Mouse (Mus musculus) CH12.LX (cell line): Measurements from ENCODE around the gene Tmco3.
A peak's percentile ranks its signal among the peaks of the same experiment; 100 is the strongest.

Experiments used
- CHD1 ChIP-seq: IDR thresholded peaks from 2 replicates; pipeline ENCODE4 v1.6.1; 2012; ENCODE audit warnings: low read depth, low read length, improper control_type of control experiment, inconsistent platforms
- CTCF ChIP-seq, 2 experiments: IDR thresholded peaks in 1 of 2; conservative IDR thresholded peaks in 1 of 2; 2 replicates each; pipeline ENCODE4 v1.5.1; 2011 to 2012; ENCODE audit warnings: low read depth in 2 of 2, low read length in 2 of 2, improper control_type of control experiment in 1 of 2, inconsistent platforms in 1 of 2, mild to moderate bottlenecking in 1 of 2, moderate library complexity in 1 of 2
- MAFK ChIP-seq: IDR thresholded peaks from 2 replicates; pipeline ENCODE4 v1.6.1; 2011; ENCODE audit warnings: low read length, improper control_type of control experiment; ENCODE audit not compliant: insufficient replicate concordance
- PAX5 ChIP-seq: IDR thresholded peaks from 2 replicates; pipeline ENCODE4 v1.6.1; 2012; ENCODE audit warnings: low read length, inconsistent platforms, mixed read lengths
- POLR2AphosphoS2 ChIP-seq: IDR thresholded peaks from 2 replicates; pipeline ENCODE4 v1.6.1; 2011; ENCODE audit warnings: low read depth, low read length, improper control_type of control experiment
- USF1 ChIP-seq: IDR thresholded peaks from 2 replicates; pipeline ENCODE4 v1.6.1; 2014; ENCODE audit warnings: low read depth, mild to moderate bottlenecking, inconsistent platforms, low read length, improper control_type of control experiment
- ZMIZ1 ChIP-seq: IDR thresholded peaks from 2 replicates; pipeline ENCODE4 v1.6.1; 2012; ENCODE audit warnings: low read depth, mild to moderate bottlenecking, inconsistent platforms, low read length, improper control_type of control experiment

GRCm38 (mm10) chr8:13287304-13287691 lies 692 bp upstream of the Tmco3 start:
- TF ChIP-seq USF1 (no peak), CTCF (conservative IDR thresholded peaks at IDR 0.05 in 1 of 2, IDR thresholded peaks at IDR 0.05 in 1 of 2; ENCODE audit: low read depth in 2 of 2, low read length in 2 of 2) (no peak), CHD1 (no peak), MAFK (no peak), POLR2AphosphoS2 (no peak), PAX5 (no peak), ZMIZ1 (0 out of 2 replicates have a peak, but pooled peaks have one; percentile 26)
